Mouse (Mus musculus): ENCODE measurements at regions not wholly inside any gene's neighbourhood (a gene's known extent, or its start where the extent isn't known, plus 50 kb on each side); places are given as distances from the start of the nearest gene placed in this dataset.

GRCm38 (mm10) chr19:60408436-60408835 lies 59.7 kb downstream of the Prlhr start:
- no peak for DNase-seq (ENCODE audit: low spot score)

GRCm38 (mm10) chr19:60399425-60399824 lies 68.7 kb downstream of the Prlhr start:
- DNase-seq (ENCODE audit: low spot score), result no peak

- no peak for DNase-seq (ENCODE audit: low spot score)
These were observed 70.4 kb downstream of the Prlhr start for GRCm38 (mm10) chr19:60397666-60398065.

GRCm38 (mm10) chr19:60396604-60397003 lies 71.5 kb downstream of the Prlhr start:
- no peak for DNase-seq (ENCODE audit: low spot score)

- DNase-seq (ENCODE audit: low spot score), result no peak
These were observed 81.4 kb downstream of the Prlhr start for GRCm38 (mm10) chr19:60386563-60387241.

- DNase-seq (ENCODE audit: low spot score), result no peak
These were observed 83.4 kb downstream of the Prlhr start for GRCm38 (mm10) chr19:60384721-60385120.

- DNase-seq (ENCODE audit: low spot score), result no peak
These were observed 85.4 kb downstream of the Prlhr start for GRCm38 (mm10) chr19:60382661-60383060.

- no peak for DNase-seq (ENCODE audit: low spot score)
These were observed 89.0 kb downstream of the Prlhr start for GRCm38 (mm10) chr19:60379030-60379605.

GRCm38 (mm10) chr19:60363988-60364599 lies 104.0 kb downstream of the Prlhr start:
- DNase-seq (ENCODE audit: low spot score), result no peak

- no peak for DNase-seq (ENCODE audit: low spot score)
These were observed 118.4 kb upstream of the Fam204a start for GRCm38 (mm10) chr19:60344911-60345310.

- DNase-seq (ENCODE audit: low spot score), result peak; percentile 22
These were observed 115.0 kb upstream of the Fam204a start for GRCm38 (mm10) chr19:60341485-60341884.

GRCm38 (mm10) chr19:60340234-60340633 lies 113.7 kb upstream of the Fam204a start:
- DNase-seq (ENCODE audit: low spot score), result no peak

- no peak for DNase-seq (ENCODE audit: low spot score)
These were observed 108.0 kb upstream of the Fam204a start for GRCm38 (mm10) chr19:60334521-60334920.

- DNase-seq (ENCODE audit: low spot score), result no peak
These were observed 101.8 kb upstream of the Fam204a start for GRCm38 (mm10) chr19:60328295-60328694.

- no peak for DNase-seq (ENCODE audit: low spot score)
These were observed 99.1 kb upstream of the Fam204a start for GRCm38 (mm10) chr19:60325612-60326011.

GRCm38 (mm10) chr19:60325112-60325511 lies 98.6 kb upstream of the Fam204a start:
- no peak for DNase-seq (ENCODE audit: low spot score)

GRCm38 (mm10) chr19:60310591-60310990 lies 84.1 kb upstream of the Fam204a start:
- peak; percentile 55 for DNase-seq (ENCODE audit: low spot score)

- DNase-seq (ENCODE audit: low spot score), result no peak
These were observed 75.9 kb upstream of the Fam204a start for GRCm38 (mm10) chr19:60302371-60302770.

- no peak for DNase-seq (ENCODE audit: low spot score)
These were observed 74.4 kb upstream of the Fam204a start for GRCm38 (mm10) chr19:60300891-60301290.

GRCm38 (mm10) chr19:60290244-60290643 lies 63.7 kb upstream of the Fam204a start:
- DNase-seq (ENCODE audit: low spot score), result no peak

- DNase-seq (ENCODE audit: low spot score), result no peak
These were observed 60.4 kb upstream of the Fam204a start for GRCm38 (mm10) chr19:60286810-60287396.

- no peak for DNase-seq (ENCODE audit: low spot score)
These were observed 58.4 kb upstream of the Fam204a start for GRCm38 (mm10) chr19:60284901-60285300.
